Mouse (Mus musculus): ENCODE measurements around the gene Wsb1. TPM values are rescaled to one million over a fixed set of nuclear protein-coding genes. Genes with fewer than 3 reads are reported as not detected.

The Wsb1 gene
- total RNA-seq (2012; rRNA removed), result 54.7 and 84.1 TPM in 2 replicates
- 104 and 122 TPM in 2 replicates for total RNA-seq (2014; rRNA removed)
- 118 and 129 TPM in 2 replicates for polyA plus RNA-seq (2012; ENCODE audit: insufficient read length, low read depth)

DNA sequence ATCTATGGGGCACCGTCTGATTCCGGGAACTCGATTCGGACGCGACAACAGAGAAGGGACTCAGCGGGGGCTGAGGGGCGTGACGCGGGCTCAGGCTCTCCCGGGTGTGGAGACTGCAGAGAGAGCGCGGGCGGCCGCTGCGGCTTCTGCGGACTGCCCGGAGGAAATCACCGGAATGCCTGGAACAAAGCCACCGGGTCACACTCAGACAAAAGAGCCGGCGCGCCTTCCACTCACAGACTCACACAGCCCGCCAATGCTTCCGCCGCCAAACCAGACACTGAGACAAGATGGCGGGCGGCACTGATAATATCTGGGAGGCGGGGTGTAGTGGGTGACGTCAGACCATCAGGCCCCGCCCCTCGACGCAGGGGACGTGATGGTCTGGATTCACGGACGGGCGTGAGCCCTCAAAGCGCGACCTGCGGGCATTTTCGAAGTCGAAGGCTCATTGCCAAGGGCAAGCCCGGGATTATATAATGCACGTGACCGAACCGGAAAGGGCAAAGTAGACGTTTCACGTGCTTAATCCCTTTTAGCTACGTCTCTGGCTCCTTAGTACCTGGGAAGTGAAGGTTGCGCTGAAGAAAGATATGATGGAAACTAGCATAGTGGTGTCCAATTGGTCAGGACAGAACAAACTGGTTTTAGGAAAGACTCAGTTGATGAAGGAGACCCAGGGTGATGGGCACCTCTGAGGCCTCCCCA lies at the start of gene Wsb1:
Gene Wsb1 (minus strand): TSS at position 281 of the 708 bp plus-strand sequence.
- Histone ChIP-seq H3K9me3 (replicated peaks; ENCODE audit: low read length) (no peaks in the 10 kb centered on the region), H3K4me1 (ENCODE audit: control insufficient read depth in 1 of 2, insufficient read depth in 2 of 2) (peaks cover 11 to 34% of the 10 kb centered on the region in 2 experiments; a peak in 3 of 4 replicates), H3K79me2 (replicated peaks; ENCODE audit: control insufficient read depth, extremely low read depth, insufficient read depth, poor library complexity, severe bottlenecking) (peaks cover 41% of the 10 kb centered on the region), H3K4me2 (ENCODE audit: insufficient read depth, low read depth, poor library complexity, severe bottlenecking) (peak within 1 kb of the TSS; percentile 96), H3K4me3 (replicated peaks in 1 of 3; ENCODE audit: low read depth in 2 of 3, low read length in 2 of 3, poor library complexity in 1 of 3) (peak within 1 kb of the TSS; percentile 77 to 91 (median 86)), H3K9ac (ENCODE audit: insufficient read depth, low read depth) (peak within 1 kb of the TSS; percentile 90), H3K27ac (ENCODE audit: insufficient read depth, low read depth) (peak within 1 kb of the TSS; percentile 84), H3K27me3 (replicated peaks) (peaks cover 9% of the 10 kb centered on the region), H3K36me3 (replicated peaks in 1 of 2; ENCODE audit: control insufficient read depth in 1 of 2, insufficient read depth in 1 of 2, low read length in 1 of 2) (peaks cover 12 to 23% of the 10 kb centered on the region in 2 experiments)
- dilution Hi-C loops (cut with MboI; ENCODE audit: extremely low pct_ligation_motif_present, extremely low pct_unique_long_range_greater_than_20kb, low sequenced_read_pairs), result no loop called here
- peak; percentile 94 for DNase-seq (ENCODE audit: extremely low read depth)
- in situ Hi-C loops (cut with MboI; ENCODE audit: low pct_ligation_motif_present, low pct_unique_long_range_greater_than_20kb, low sequenced_read_pairs), result loop anchor here (5.0 kb wide), 1 partner anchor 38 kb away; no protein-coding TSS in a partner anchor
- no peak; the same call in none of the 2 replicates for TF ChIP-seq ELF1 (IDR thresholded peaks at IDR 0.05; ENCODE audit: low read depth, low read length)
- TF ChIP-seq RCOR1 (conservative IDR thresholded peaks at IDR 0.05; ENCODE audit: low read depth, low read length), result peak; percentile 84
- peak; percentile 99 for TF ChIP-seq MAX (IDR thresholded peaks at IDR 0.05; ENCODE audit: low read length)
- no peak for TF ChIP-seq ZC3H11A (IDR thresholded peaks at IDR 0.05; ENCODE audit: low read depth, low read length)
- TF ChIP-seq JUN (IDR thresholded peaks at IDR 0.05; ENCODE audit: insufficient read depth, low read depth, low read length), result no peak
- peak; percentile 73 for TF ChIP-seq HCFC1 (IDR thresholded peaks at IDR 0.05; ENCODE audit: low read depth, low read length)
- TF ChIP-seq MAZ (IDR thresholded peaks at IDR 0.05; ENCODE audit: low read depth, low read length), result peak; percentile 89
- TF ChIP-seq MAFK (IDR thresholded peaks at IDR 0.05; ENCODE audit: insufficient replicate concordance, low read length), result peak; percentile 24; the same call in 1 of the 2 replicates
- peak; percentile 99 for TF ChIP-seq TCF12 (IDR thresholded peaks at IDR 0.05; ENCODE audit: low read depth, low read length)
- no peak for TF ChIP-seq ZKSCAN1 (IDR thresholded peaks at IDR 0.05; ENCODE audit: borderline replicate concordance, low read depth, low read length)
- TF ChIP-seq MYC (IDR thresholded peaks at IDR 0.05; ENCODE audit: low read depth, low read length), result peak; percentile 38; the same call in 1 of the 2 replicates
- TF ChIP-seq NELFE (IDR thresholded peaks at IDR 0.05; ENCODE audit: low read depth, low read length), result peak; percentile 100
- no peak for TF ChIP-seq SMC3 (IDR thresholded peaks at IDR 0.05; ENCODE audit: low read depth, low read length)
- TF ChIP-seq EP300 (IDR thresholded peaks at IDR 0.05; ENCODE audit: low read length), result no peak
- TF ChIP-seq UBTF (IDR thresholded peaks at IDR 0.05; ENCODE audit: low read depth, low read length), result peak; percentile 86
- 0 out of 2 replicates have a peak, but pooled peaks have one; percentile 36 for TF ChIP-seq ZNF384 (IDR thresholded peaks at IDR 0.05; ENCODE audit: low read depth, low read length)
- TF ChIP-seq TBP (conservative IDR thresholded peaks at IDR 0.05; ENCODE audit: low read depth, low read length), result peak; percentile 98
- peak; percentile 71; the same call in 1 of the 2 replicates for TF ChIP-seq MEF2A (IDR thresholded peaks at IDR 0.05; ENCODE audit: borderline replicate concordance, low read depth, low read length)
- peak; percentile 96 for TF ChIP-seq BHLHE40 (IDR thresholded peaks at IDR 0.05; ENCODE audit: low read depth, low read length)
- TF ChIP-seq KAT2A (IDR thresholded peaks at IDR 0.05; ENCODE audit: insufficient replicate concordance, low read length), result 0 out of 2 replicates have a peak, but pooled peaks have one; percentile 41
- TF ChIP-seq SIN3A (IDR thresholded peaks at IDR 0.05; ENCODE audit: low read length), result peak; percentile 96
- peak; percentile 82 for TF ChIP-seq IRF4 (IDR thresholded peaks at IDR 0.05; ENCODE audit: low read depth, low read length)
- TF ChIP-seq NRF1 (IDR thresholded peaks at IDR 0.05; ENCODE audit: low read depth, low read length), result peak; percentile 66
- TF ChIP-seq USF2 (conservative IDR thresholded peaks at IDR 0.05; ENCODE audit: low read depth, low read length), result peak; percentile 68
- TF ChIP-seq MXI1 (IDR thresholded peaks at IDR 0.05; ENCODE audit: low read depth, low read length), result peak; percentile 88
- TF ChIP-seq CTCF (conservative IDR thresholded peaks at IDR 0.05 in 1 of 2, IDR thresholded peaks at IDR 0.05 in 1 of 2; ENCODE audit: low read depth in 2 of 2, low read length in 2 of 2), result no peak
- TF ChIP-seq USF1 (IDR thresholded peaks at IDR 0.05; ENCODE audit: low read depth, low read length), result peak; percentile 14; the same call in 1 of the 2 replicates
- no peak for TF ChIP-seq E2F4 (IDR thresholded peaks at IDR 0.05; ENCODE audit: insufficient replicate concordance, low read depth, low read length)
- TF ChIP-seq CHD1 (IDR thresholded peaks at IDR 0.05; ENCODE audit: low read depth, low read length), result peak; percentile 81; the same call in 1 of the 2 replicates
- TF ChIP-seq JUND (conservative IDR thresholded peaks at IDR 0.05; ENCODE audit: low read depth, low read length), result no peak; the same call in 1 of the 2 replicates
- no peak for TF ChIP-seq GABPA (IDR thresholded peaks at IDR 0.05; ENCODE audit: insufficient replicate concordance, low read depth, low read length)
- no peak for TF ChIP-seq PAX5 (IDR thresholded peaks at IDR 0.05; ENCODE audit: low read length)
- TF ChIP-seq RAD21 (IDR thresholded peaks at IDR 0.05; ENCODE audit: low read depth, low read length), result no peak
- peak; percentile 99 for TF ChIP-seq POLR2AphosphoS2 (IDR thresholded peaks at IDR 0.05; ENCODE audit: low read depth, low read length)
- peak; percentile 56 for TF ChIP-seq ETS1 (conservative IDR thresholded peaks at IDR 0.05; ENCODE audit: low read depth, low read length)
- peak; percentile 100 for TF ChIP-seq POLR2A (IDR thresholded peaks at IDR 0.05; ENCODE audit: low read depth, low read length)
- TF ChIP-seq ZMIZ1 (IDR thresholded peaks at IDR 0.05; ENCODE audit: low read depth, low read length), result peak; percentile 99
- peak; percentile 9; the same call in 1 of the 2 replicates for TF ChIP-seq CHD2 (IDR thresholded peaks at IDR 0.05; ENCODE audit: low read length)
